Mouse (Mus musculus) MEL (cell line): Measurements from ENCODE around the gene Farsa. TPM values are rescaled to one million over a fixed set of nuclear protein-coding genes. Genes with fewer than 3 reads are reported as not detected.

Source experiments
- DNase-seq: peaks from one replicate; pipeline ENCODE4 v3.0.0; 2011; ENCODE audit warnings: low read depth, low spot score
- H3K27ac ChIP-seq: 2 replicates; pipeline ENCODE4 v1.5.1; 2012; ENCODE audit warnings: low read depth, mild to moderate bottlenecking, control low read depth, low read length, moderate library complexity; ENCODE audit not compliant: control insufficient read depth
- H3K27me3 ChIP-seq, 2 experiments: fragments of 150-350 bp in 1 of 2; sonication (generic) in 1 of 2; 2 replicates each; pipeline ENCODE4 v1.6.1; 2012; ENCODE audit warnings: low read length in 2 of 2, mild to moderate bottlenecking in 2 of 2, improper control_type of control experiment in 1 of 2, moderate library complexity in 1 of 2; ENCODE audit not compliant: insufficient read depth in 2 of 2, control insufficient read depth in 1 of 2
- H3K36me3 ChIP-seq, 2 experiments: 2 replicates each; pipeline ENCODE4 v1.6.1; 2012 to 2014; ENCODE audit warnings: low read length in 2 of 2, improper control_type of control experiment in 1 of 2, inconsistent platforms in 1 of 2, mild to moderate bottlenecking in 1 of 2; ENCODE audit not compliant: insufficient read depth in 2 of 2, control insufficient read depth in 1 of 2
- H3K4me1 ChIP-seq, 2 experiments: fragments of 150-350 bp in 1 of 2; sonication (generic) in 1 of 2; 2 replicates each; pipeline ENCODE4 v1.6.1; 2012; ENCODE audit warnings: low read length in 2 of 2, improper control_type of control experiment in 1 of 2, mild to moderate bottlenecking in 1 of 2; ENCODE audit not compliant: insufficient read depth in 2 of 2, control insufficient read depth in 1 of 2
- H3K4me3 ChIP-seq, 2 experiments: fragments of 150-350 bp in 1 of 2; sonication (generic) in 1 of 2; 2 replicates each; pipeline ENCODE4 v1.5.1; 2012; ENCODE audit warnings: low read depth in 2 of 2, low read length in 2 of 2, mild to moderate bottlenecking in 2 of 2, moderate library complexity in 2 of 2, control low read depth in 1 of 2, improper control_type of control experiment in 1 of 2; ENCODE audit not compliant: control insufficient read depth in 1 of 2, insufficient read depth in 1 of 2
- H3K79me2 ChIP-seq: 2 replicates; pipeline ENCODE4 v1.6.1; 2012; ENCODE audit warnings: mild to moderate bottlenecking, low read length, moderate library complexity; ENCODE audit not compliant: control insufficient read depth, poor library complexity, insufficient read depth
- H3K9ac ChIP-seq: 2 replicates; pipeline ENCODE4 v1.6.1; 2012; ENCODE audit warnings: low read depth, mild to moderate bottlenecking, control low read depth, low read length, moderate library complexity; ENCODE audit not compliant: control insufficient read depth, poor library complexity, severe bottlenecking
- H3K9me3 ChIP-seq: fragments of 150-350 bp; sonication (generic); replicated peaks from 2 replicates; pipeline ENCODE4 v1.6.1; 2012; ENCODE audit warnings: mild to moderate bottlenecking, low read length, improper control_type of control experiment, moderate library complexity; ENCODE audit not compliant: insufficient read depth
- BHLHE40 ChIP-seq: IDR thresholded peaks from 2 replicates; pipeline ENCODE4 v1.6.1; 2012; ENCODE audit warnings: low read depth, mild to moderate bottlenecking, inconsistent platforms, low read length, improper control_type of control experiment, borderline replicate concordance
- CHD1 ChIP-seq: IDR thresholded peaks from 2 replicates; pipeline ENCODE4 v1.6.1; 2012; ENCODE audit warnings: low read depth, mild to moderate bottlenecking, inconsistent platforms, low read length, improper control_type of control experiment
- CHD2 ChIP-seq: IDR thresholded peaks from 2 replicates; pipeline ENCODE4 v1.6.1; 2011; ENCODE audit warnings: low read length, improper control_type of control experiment
- CTCF ChIP-seq, 3 experiments: IDR thresholded peaks in 2 of 3; conservative IDR thresholded peaks in 1 of 3; 2 replicates each; pipeline ENCODE4 v1.5.1; 2011 to 2012; ENCODE audit warnings: low read length in 3 of 3, low read depth in 2 of 3, mild to moderate bottlenecking in 2 of 3, improper control_type of control experiment in 1 of 3, inconsistent platforms in 1 of 3, mixed read lengths in 1 of 3, moderate library complexity in 1 of 3; ENCODE audit not compliant: control insufficient read depth in 1 of 3, insufficient read depth in 1 of 3, poor library complexity in 1 of 3, severe bottlenecking in 1 of 3
- E2F4 ChIP-seq: IDR thresholded peaks from 2 replicates; pipeline ENCODE4 v1.6.1; 2011; ENCODE audit warnings: low read depth, low read length, improper control_type of control experiment, borderline replicate concordance
- ELF1 ChIP-seq: IDR thresholded peaks from 2 replicates; pipeline ENCODE4 v1.6.1; 2014; ENCODE audit warnings: low read depth, mild to moderate bottlenecking, inconsistent platforms, low read length, improper control_type of control experiment, moderate library complexity
- EP300 ChIP-seq, 2 experiments: IDR thresholded peaks; 2 replicates each; pipeline ENCODE4 v1.6.1; 2011; ENCODE audit warnings: improper control_type of control experiment in 2 of 2, low read length in 2 of 2, low read depth in 1 of 2, mild to moderate bottlenecking in 1 of 2
- ETS1 ChIP-seq: IDR thresholded peaks from 2 replicates; pipeline ENCODE4 v1.6.1; 2012; ENCODE audit warnings: low read depth, mild to moderate bottlenecking, inconsistent platforms, low read length, improper control_type of control experiment, moderate library complexity
- GABPA ChIP-seq: IDR thresholded peaks from 2 replicates; pipeline ENCODE4 v1.6.1; 2012; ENCODE audit warnings: low read depth, mild to moderate bottlenecking, inconsistent platforms, low read length, improper control_type of control experiment, moderate library complexity
- GATA1 ChIP-seq: IDR thresholded peaks from 2 replicates; pipeline ENCODE4 v1.6.1; 2011; ENCODE audit warnings: low read depth, low read length, improper control_type of control experiment
- HCFC1 ChIP-seq: IDR thresholded peaks from 2 replicates; pipeline ENCODE4 v1.6.1; 2012; ENCODE audit warnings: low read depth, mild to moderate bottlenecking, inconsistent platforms, low read length, improper control_type of control experiment, moderate library complexity
- JUND ChIP-seq: IDR thresholded peaks from 2 replicates; pipeline ENCODE4 v1.6.1; 2011; ENCODE audit warnings: low read depth, mild to moderate bottlenecking, improper control_type of control experiment, low read length
- KAT2A ChIP-seq: conservative IDR thresholded peaks from 2 replicates; pipeline ENCODE4 v1.6.1; 2012; ENCODE audit warnings: low read depth, low read length, improper control_type of control experiment, inconsistent platforms
- MAFK ChIP-seq: IDR thresholded peaks from 2 replicates; pipeline ENCODE4 v1.6.1; 2011; ENCODE audit warnings: low read depth, mild to moderate bottlenecking, low read length, improper control_type of control experiment, borderline replicate concordance
- MAX ChIP-seq: IDR thresholded peaks from 2 replicates; pipeline ENCODE4 v1.6.1; 2011; ENCODE audit warnings: low read length, improper control_type of control experiment
- MAZ ChIP-seq: IDR thresholded peaks from 2 replicates; pipeline ENCODE4 v1.6.1; 2012; ENCODE audit warnings: low read depth, mild to moderate bottlenecking, inconsistent platforms, low read length, improper control_type of control experiment
- MEF2A ChIP-seq: IDR thresholded peaks from 2 replicates; pipeline ENCODE4 v1.6.1; 2014; ENCODE audit warnings: low read depth, mild to moderate bottlenecking, inconsistent platforms, low read length, improper control_type of control experiment; ENCODE audit not compliant: poor library complexity, insufficient replicate concordance, severe bottlenecking; ENCODE audit errors: extremely low read depth
- MXI1 ChIP-seq: IDR thresholded peaks from 2 replicates; pipeline ENCODE4 v1.6.1; 2011; ENCODE audit warnings: mild to moderate bottlenecking, low read depth, low read length, improper control_type of control experiment
- MYB ChIP-seq: IDR thresholded peaks from 2 replicates; pipeline ENCODE4 v1.6.1; 2011; ENCODE audit warnings: mild to moderate bottlenecking, low read depth, low read length, improper control_type of control experiment
- MYC ChIP-seq: IDR thresholded peaks from 2 replicates; pipeline ENCODE4 v1.6.1; 2011; ENCODE audit warnings: low read depth, mild to moderate bottlenecking, low read length, improper control_type of control experiment, moderate library complexity
- NELFE ChIP-seq: IDR thresholded peaks from 2 replicates; pipeline ENCODE4 v1.6.1; 2011; ENCODE audit warnings: low read depth, low read length, improper control_type of control experiment
- NRF1 ChIP-seq: IDR thresholded peaks from 2 replicates; pipeline ENCODE4 v1.6.1; 2014; ENCODE audit warnings: low read depth, mild to moderate bottlenecking, inconsistent platforms, low read length, improper control_type of control experiment, moderate library complexity; ENCODE audit not compliant: poor library complexity, insufficient read depth, severe bottlenecking
- POLR2A ChIP-seq, 2 experiments: IDR thresholded peaks; 2 replicates each; pipeline ENCODE4 v1.6.1; 2011 to 2012; ENCODE audit warnings: low read length in 2 of 2, mild to moderate bottlenecking in 2 of 2, control low read depth in 1 of 2, improper control_type of control experiment in 1 of 2, low read depth in 1 of 2, moderate library complexity in 1 of 2; ENCODE audit not compliant: control insufficient read depth in 1 of 2, insufficient read depth in 1 of 2, poor library complexity in 1 of 2
- POLR2AphosphoS2 ChIP-seq: IDR thresholded peaks from 2 replicates; pipeline ENCODE4 v1.6.1; 2011; ENCODE audit warnings: low read length, improper control_type of control experiment
- RAD21 ChIP-seq: IDR thresholded peaks from 2 replicates; pipeline ENCODE4 v1.6.1; 2011; ENCODE audit warnings: mild to moderate bottlenecking, low read depth, low read length, improper control_type of control experiment
- RCOR1 ChIP-seq: IDR thresholded peaks from 2 replicates; pipeline ENCODE4 v1.6.1; 2012; ENCODE audit warnings: low read depth, mild to moderate bottlenecking, inconsistent platforms, low read length, improper control_type of control experiment
- SMC3 ChIP-seq: IDR thresholded peaks from 2 replicates; pipeline ENCODE4 v1.6.1; 2011; ENCODE audit warnings: low read depth, low read length, improper control_type of control experiment
- TAL1 ChIP-seq: IDR thresholded peaks from 2 replicates; pipeline ENCODE4 v1.6.1; 2012; ENCODE audit warnings: mild to moderate bottlenecking, inconsistent platforms, low read length, moderate library complexity, mixed read lengths
- TBP ChIP-seq: IDR thresholded peaks from 2 replicates; pipeline ENCODE4 v1.8.0; 2011; ENCODE audit warnings: low read depth, low read length, improper control_type of control experiment
- TCF12 ChIP-seq: IDR thresholded peaks from 2 replicates; pipeline ENCODE4 v1.6.1; 2014; ENCODE audit warnings: low read depth, mild to moderate bottlenecking, inconsistent platforms, low read length, improper control_type of control experiment, moderate library complexity
- UBTF ChIP-seq: IDR thresholded peaks from 2 replicates; pipeline ENCODE4 v1.6.1; 2012; ENCODE audit warnings: low read depth, mild to moderate bottlenecking, inconsistent platforms, low read length, improper control_type of control experiment, moderate library complexity, borderline replicate concordance; ENCODE audit not compliant: insufficient read depth
- USF1 ChIP-seq: IDR thresholded peaks from 2 replicates; pipeline ENCODE4 v1.6.1; 2014; ENCODE audit warnings: low read depth, mild to moderate bottlenecking, inconsistent platforms, low read length, improper control_type of control experiment, moderate library complexity
- USF2 ChIP-seq, 2 experiments: IDR thresholded peaks; 2 replicates each; pipeline ENCODE4 v1.6.1; 2011 to 2012; ENCODE audit warnings: improper control_type of control experiment in 2 of 2, low read length in 2 of 2, borderline replicate concordance in 1 of 2, inconsistent platforms in 1 of 2, low read depth in 1 of 2, mild to moderate bottlenecking in 1 of 2; ENCODE audit not compliant: insufficient read depth in 1 of 2
- ZC3H11A ChIP-seq: IDR thresholded peaks from 2 replicates; pipeline ENCODE4 v1.6.1; 2012; ENCODE audit warnings: low read depth, mild to moderate bottlenecking, inconsistent platforms, low read length, improper control_type of control experiment
- ZKSCAN1 ChIP-seq: IDR thresholded peaks from 2 replicates; pipeline ENCODE4 v1.6.1; 2012; ENCODE audit warnings: low read depth, mild to moderate bottlenecking, inconsistent platforms, low read length, improper control_type of control experiment, moderate library complexity
- ZMIZ1 ChIP-seq: IDR thresholded peaks from 2 replicates; pipeline ENCODE4 v1.6.1; 2012; ENCODE audit warnings: low read depth, mild to moderate bottlenecking, inconsistent platforms, low read length, improper control_type of control experiment, moderate library complexity
- ZNF384 ChIP-seq: IDR thresholded peaks from 2 replicates; pipeline ENCODE4 v1.6.1; 2012; ENCODE audit warnings: low read depth, mild to moderate bottlenecking, inconsistent platforms, low read length, improper control_type of control experiment
- polyA plus RNA-seq, 2 experiments: library from polyadenylated mRNA; stranded (reverse) in 1 of 2; unstranded in 1 of 2; fragments of >175 nt in 1 of 2; fragments of >200 nt in 1 of 2; gene quantifications; 2 replicates each; pipeline versions ENCODE4 v1.2.1 to v1.2.4; 2012; ENCODE audit warnings: low replicate concordance in 2 of 2, low read depth in 1 of 2; ENCODE audit not compliant: insufficient read length in 2 of 2, insufficient read depth in 1 of 2, missing spikeins in 1 of 2
- total RNA-seq: library from RNA; depleted of rRNA; stranded (reverse); fragments of 300-350 nt; gene quantifications from 2 replicates; pipeline ENCODE4 v1.2.3, GENCODE M21; 2012

Gene Farsa
- total and polyA plus RNA-seq, 3 experiments = 152 to 295 (median 245) TPM

DNA sequence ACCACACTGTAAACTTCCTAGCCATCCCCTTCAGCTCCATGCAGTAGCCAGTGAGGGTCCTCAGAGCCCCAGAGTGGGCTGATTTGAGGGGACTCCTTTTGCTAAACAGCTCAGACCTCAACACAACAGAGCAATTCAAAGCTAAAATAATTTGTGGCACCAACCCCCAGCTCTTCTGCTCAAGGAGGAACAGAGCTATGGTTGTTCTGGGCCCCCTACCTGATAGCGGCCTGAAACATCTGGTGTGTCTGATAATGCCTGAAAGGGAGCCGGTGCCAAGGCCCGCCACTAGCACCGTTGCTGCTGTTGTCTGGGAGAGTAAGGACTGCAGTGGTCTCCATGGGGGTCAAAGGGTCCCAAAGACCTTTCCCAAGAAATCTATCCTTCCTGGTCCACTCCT, 44.3 kb downstream of the Farsa start:
- Histone ChIP-seq H3K4me3 (peak overlapping the region; percentile 27 to 48), H3K9me3 (no peaks in the 10 kb centered on the region), H3K4me1 (peaks cover 11 to 34% of the 10 kb centered on the region in 2 experiments), H3K27me3 (no peaks in the 10 kb centered on the region), H3K9ac (peak overlapping the region; percentile 71), H3K36me3 (peaks cover 9 to 23% of the 10 kb centered on the region in 2 experiments; a peak in 3 of 4 replicates), H3K27ac (peak overlapping the region; percentile 97), H3K79me2 (peaks cover 27% of the 10 kb centered on the region)
- DNase-seq = peak; percentile 94
- no peak for TF ChIP-seq ZKSCAN1
- no peak for TF ChIP-seq GABPA
- TF ChIP-seq MYB = peak; percentile 86
- no peak; the same call in 1 of the 2 replicates for TF ChIP-seq MYC
- 0 out of 2 replicates have a peak, but pooled peaks have one; percentile 43 for TF ChIP-seq HCFC1
- TF ChIP-seq MAX = peak; percentile 35; the same call in 1 of the 2 replicates
- peak in 1 of 2 experiments; percentile 53; a peak in 1 of 4 replicates for TF ChIP-seq POLR2A (IDR thresholded peaks at IDR 0.05; ENCODE audit: control insufficient read depth in 1 of 2, insufficient read depth in 1 of 2, low read depth in 1 of 2, low read length in 2 of 2, poor library complexity in 1 of 2)
- TF ChIP-seq MEF2A = no peak
- peak; percentile 65 for TF ChIP-seq NELFE
- peak; percentile 61; the same call in 1 of the 2 replicates for TF ChIP-seq E2F4
- 0 out of 2 replicates have a peak, but pooled peaks have one; percentile 2 for TF ChIP-seq SMC3
- peak; percentile 94 for TF ChIP-seq MAZ
- TF ChIP-seq TCF12 = peak; percentile 99
- peak; percentile 93 for TF ChIP-seq ETS1
- TF ChIP-seq RAD21 = no peak
- peak; percentile 71; the same call in 1 of the 2 replicates for TF ChIP-seq BHLHE40
- peak; percentile 98 for TF ChIP-seq TAL1
- peak; percentile 48; the same call in 1 of the 2 replicates for TF ChIP-seq TBP
- TF ChIP-seq GATA1 = peak; percentile 96
- TF ChIP-seq ZMIZ1 = peak; percentile 79
- TF ChIP-seq MAFK = peak; percentile 57; the same call in 1 of the 2 replicates
- no peak for TF ChIP-seq USF1
- no peak for TF ChIP-seq CTCF (IDR thresholded peaks at IDR 0.05 in 2 of 3, conservative IDR thresholded peaks at IDR 0.05 in 1 of 3; ENCODE audit: control insufficient read depth in 1 of 3, insufficient read depth in 1 of 3, low read depth in 2 of 3, low read length in 3 of 3, poor library complexity in 1 of 3, severe bottlenecking in 1 of 3)
- no peak for TF ChIP-seq JUND
- peak; percentile 53; the same call in 1 of the 2 replicates for TF ChIP-seq ELF1
- no peak; the same call in 1 of the 2 replicates for TF ChIP-seq CHD1
- TF ChIP-seq RCOR1 = peak; percentile 78
- 0 out of 2 replicates have a peak, but pooled peaks have one; percentile 26 for TF ChIP-seq UBTF
- peak; percentile 79 for TF ChIP-seq ZNF384
- TF ChIP-seq ZC3H11A = no peak
- TF ChIP-seq CHD2 = peak; percentile 32; the same call in 1 of the 2 replicates
- no peak for TF ChIP-seq NRF1
- TF ChIP-seq USF2 (IDR thresholded peaks at IDR 0.05; ENCODE audit: borderline replicate concordance in 1 of 2, insufficient read depth in 1 of 2, low read depth in 1 of 2, low read length in 2 of 2) = no peak
- peak; percentile 2 for TF ChIP-seq POLR2AphosphoS2
- no peak; the same call in 1 of the 2 replicates for TF ChIP-seq MXI1
- peak; percentile 97 to 99 for TF ChIP-seq EP300 (IDR thresholded peaks at IDR 0.05; ENCODE audit: low read depth in 1 of 2, low read length in 2 of 2)
- TF ChIP-seq KAT2A = no peak
